Mouse (Mus musculus) liver, postnatal 0 days (tissue): ENCODE measurements around the gene Osbpl11.

Experiments
- CTCF ChIP-seq: sonication (generic); IDR thresholded peaks from 2 replicates; pipeline ENCODE4 v1.5.1; 2016; ENCODE audit warnings: antibody characterized with exemption, low read depth
- EP300 ChIP-seq: IDR thresholded peaks from 2 replicates; pipeline ENCODE4 v1.6.1; 2016; ENCODE audit warnings: antibody characterized with exemption, low read depth, mild to moderate bottlenecking

GRCm38 (mm10) chr16:33159363-33159762 is 25.5 kb upstream of the Osbpl11 start:
- no peak for TF ChIP-seq CTCF
- no peak for TF ChIP-seq EP300
